Mouse (Mus musculus) kidney, embryonic 14.5 days (tissue): ENCODE measurements around the gene Gsg1l. TPM values are rescaled to one million over a fixed set of nuclear protein-coding genes. Genes with fewer than 3 reads are reported as not detected.

Experiments used
- ATAC-seq: fragments of 200-750 bp; cut with Nextera tagmentation; 2 replicates; pipeline ENCODE4 v1.8.0; 2017; ENCODE audit warnings: moderate number of reproducible peaks, mild to moderate bottlenecking, moderate TSS enrichment, moderate library complexity; ENCODE audit not compliant: low FRiP score, low TSS enrichment
- H3K27ac ChIP-seq: fragments of 300-500 bp; sonication (generic); 2 replicates; pipeline ENCODE4 v1.5.1; 2014; ENCODE audit warnings: low read depth, mild to moderate bottlenecking, low read length, moderate library complexity, mixed read lengths
- H3K27me3 ChIP-seq: fragments of 300-500 bp; sonication (generic); 2 replicates; pipeline ENCODE4 v1.6.1; 2014; ENCODE audit warnings: mild to moderate bottlenecking, low read length; ENCODE audit not compliant: control insufficient read depth, insufficient read depth
- H3K36me3 ChIP-seq: fragments of 300-500 bp; sonication (generic); 2 replicates; pipeline ENCODE4 v1.6.1; 2014; ENCODE audit warnings: low read length, mixed read lengths; ENCODE audit not compliant: control insufficient read depth, insufficient read depth
- H3K4me1 ChIP-seq: fragments of 300-500 bp; sonication (generic); 2 replicates; pipeline ENCODE4 v1.6.1; 2014; ENCODE audit warnings: low read length, mixed read lengths; ENCODE audit not compliant: control insufficient read depth, insufficient read depth
- H3K4me2 ChIP-seq: fragments of 300-500 bp; sonication (generic); replicated peaks from 2 replicates; pipeline ENCODE4 v1.6.1; 2014; ENCODE audit warnings: low read depth, mild to moderate bottlenecking, low read length
- H3K4me3 ChIP-seq: fragments of 300-500 bp; sonication (generic); 2 replicates; pipeline ENCODE4 v1.5.1; 2014; ENCODE audit warnings: mild to moderate bottlenecking, low read length
- H3K9ac ChIP-seq: fragments of 300-500 bp; sonication (generic); 2 replicates; pipeline ENCODE4 v1.6.1; 2014; ENCODE audit warnings: low read depth, mild to moderate bottlenecking, low read length, moderate library complexity
- H3K9me3 ChIP-seq: fragments of 300-500 bp; sonication (generic); 2 replicates; pipeline ENCODE4 v1.6.1; 2016; ENCODE audit warnings: low read length; ENCODE audit not compliant: control insufficient read depth
- WGBS: fragments of 180-500 bp; shearing (Covaris S2); extraction: QIAGEN DNeasy Blood & Tissue Kit; methylation state at CpG from one replicate; pipeline ENCODE4 v1.1.7; 2014; 5-methylcytosine and 5-hydroxymethylcytosine counted together
- polyA plus RNA-seq: library from polyadenylated mRNA; unstranded; fragments of >200 nt; fragmentation: Nextera tagmentation; extraction: Ambion mirVana; gene quantifications from 2 replicates; pipeline ENCODE4 v1.2.1, GENCODE M21; 2014

Gsg1l gene
- polyA plus RNA-seq, 1 experiment from 2014 or later, result 0.51 TPM

DNA sequence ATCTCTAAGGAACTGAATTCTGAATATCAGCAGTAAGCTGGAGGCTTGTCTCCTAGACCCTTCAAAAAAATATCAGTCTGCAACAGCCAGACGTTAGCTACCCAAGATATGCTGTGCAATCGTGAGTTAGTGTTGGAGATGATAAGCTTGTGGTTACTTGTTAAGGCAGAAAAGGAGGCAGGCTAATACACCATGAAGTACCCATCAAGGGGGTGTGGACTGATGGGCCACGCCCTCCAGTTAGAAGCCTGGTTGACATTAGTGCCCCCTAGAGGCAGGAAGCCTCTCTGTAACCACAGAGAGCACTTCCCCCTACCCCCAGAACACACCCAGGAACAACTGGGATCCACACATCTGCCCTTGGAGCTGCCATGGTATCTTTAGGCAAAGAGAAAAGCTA lies 39.9 kb downstream of the Gsg1l start:
- Histone ChIP-seq H3K4me3 (no peak overlapping the region), H3K4me1 (peaks cover 12% of the 10 kb centered on the region), H3K9ac (no peak overlapping the region), H3K9me3 (no peaks in the 10 kb centered on the region), H3K4me2 (no peak overlapping the region), H3K27me3 (no peaks in the 10 kb centered on the region), H3K27ac (no peak overlapping the region), H3K36me3 (no peaks in the 10 kb centered on the region)
- 59% methylated on average over 3 of the region's 3 CpGs for WGBS
- no peak for ATAC-seq

GRCm38 (mm10) chr7:126040794-126041526 lies 41.3 kb downstream of the Gsg1l start:
- Histone ChIP-seq H3K36me3 (no peaks in the 10 kb centered on the region), H3K9me3 (no peaks in the 10 kb centered on the region), H3K9ac (no peak overlapping the region), H3K27me3 (no peaks in the 10 kb centered on the region), H3K27ac (no peak overlapping the region), H3K4me2 (no peak overlapping the region), H3K4me3 (no peak overlapping the region), H3K4me1 (peaks cover 12% of the 10 kb centered on the region)
- ATAC-seq, result no peak
- 77% methylated on average over 18 of the region's 18 CpGs for WGBS

GRCm38 (mm10) chr7:126039847-126040246 lies 42.4 kb downstream of the Gsg1l start:
- Histone ChIP-seq H3K9me3 (no peaks in the 10 kb centered on the region), H3K36me3 (no peaks in the 10 kb centered on the region), H3K9ac (no peak overlapping the region), H3K4me3 (no peak overlapping the region), H3K27me3 (no peaks in the 10 kb centered on the region), H3K4me1 (peaks cover 12% of the 10 kb centered on the region), H3K27ac (no peak overlapping the region), H3K4me2 (no peak overlapping the region)
- ATAC-seq, result no peak
- 81% methylated on average over 5 of the region's 5 CpGs for WGBS

DNA sequence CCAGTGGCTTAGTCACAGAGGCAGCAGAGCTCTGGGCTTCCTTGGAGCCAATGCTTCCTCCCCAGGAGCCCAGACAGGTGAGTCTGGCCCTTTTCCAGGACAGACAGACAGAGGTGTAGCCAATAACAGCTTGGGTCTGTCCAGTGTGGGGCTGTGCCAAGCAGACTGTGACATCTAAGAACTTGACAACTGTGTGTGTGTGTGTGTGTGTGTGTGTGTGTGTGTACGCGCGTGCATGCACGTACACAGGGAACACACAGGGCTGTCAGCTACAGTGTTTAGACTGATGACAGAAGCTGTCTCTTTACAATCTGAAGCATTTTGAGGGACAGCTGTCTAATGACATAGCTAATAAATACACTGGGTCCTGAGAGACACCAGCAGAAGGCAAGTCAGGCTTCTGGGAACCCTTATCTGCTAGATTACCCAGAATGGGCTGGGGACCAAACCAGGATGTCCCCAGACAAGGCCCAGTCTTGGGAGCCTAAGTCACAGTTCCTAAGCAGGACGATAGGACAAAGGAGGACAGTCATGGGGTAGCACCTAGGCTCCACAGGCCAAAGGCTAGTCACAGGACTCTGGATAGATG lies 42.9 kb downstream of the Gsg1l start:
- peak; percentile 40 for ATAC-seq
- Histone ChIP-seq H3K27me3 (no peaks in the 10 kb centered on the region), H3K36me3 (no peaks in the 10 kb centered on the region), H3K4me2 (peak overlapping the region; percentile 21; the same call in 1 of the 2 replicates), H3K9me3 (no peaks in the 10 kb centered on the region), H3K4me1 (peaks cover 14% of the 10 kb centered on the region), H3K9ac (0 out of 2 replicates have a peak overlapping the region, but pooled peaks have one; percentile 25), H3K4me3 (no peak overlapping the region), H3K27ac (peak overlapping the region; percentile 38; the same call in 1 of the 2 replicates)
- 74% methylated on average over 5 of the region's 5 CpGs for WGBS

- peaks cover 14% of the 10 kb centered on the region for H3K4me1 ChIP-seq
- no peaks in the 10 kb centered on the region for H3K9me3 ChIP-seq
- H3K36me3 ChIP-seq, result no peaks in the 10 kb centered on the region
- 0 out of 2 replicates have a peak overlapping the region, but pooled peaks have one; percentile 25 for H3K9ac ChIP-seq
- peak; percentile 67 for ATAC-seq
- H3K4me2 ChIP-seq, result peak overlapping the region; percentile 21
- no peaks in the 10 kb centered on the region for H3K27me3 ChIP-seq
- H3K27ac ChIP-seq, result peak overlapping the region; percentile 61; the same call in 1 of the 2 replicates
- H3K4me3 ChIP-seq, result no peak overlapping the region
- 22% methylated on average over 25 of the region's 25 CpGs for WGBS
Observed at GRCm38 (mm10) chr7:126038366-126039246, 43.6 kb downstream of the Gsg1l start.

DNA sequence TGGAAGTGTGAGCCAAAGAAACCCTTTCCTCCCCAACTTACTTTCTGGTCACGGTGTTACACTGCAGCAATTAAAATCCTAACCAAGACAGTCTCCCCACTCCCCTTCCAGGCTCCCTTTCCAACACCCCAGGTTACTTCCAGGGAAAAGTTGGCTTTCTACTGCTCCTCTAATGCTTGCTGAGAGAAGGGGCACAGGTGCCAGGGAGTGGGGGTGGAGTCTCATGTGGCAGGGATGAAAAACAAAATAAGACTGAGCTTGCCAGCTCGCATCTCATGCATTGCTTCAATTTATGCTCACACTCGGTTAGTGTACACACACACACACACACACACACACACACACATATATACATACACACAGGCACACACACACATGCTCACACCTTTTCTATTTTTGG lies 46.9 kb downstream of the Gsg1l start:
- Histone ChIP-seq H3K4me3 (no peak overlapping the region), H3K36me3 (no peaks in the 10 kb centered on the region), H3K4me1 (peaks cover 14% of the 10 kb centered on the region), H3K9me3 (no peaks in the 10 kb centered on the region), H3K27me3 (no peaks in the 10 kb centered on the region), H3K4me2 (no peak overlapping the region), H3K9ac (no peak overlapping the region), H3K27ac (no peak overlapping the region)
- WGBS, result 76% methylated on average over 3 of the region's 3 CpGs
- ATAC-seq, result no peak

DNA sequence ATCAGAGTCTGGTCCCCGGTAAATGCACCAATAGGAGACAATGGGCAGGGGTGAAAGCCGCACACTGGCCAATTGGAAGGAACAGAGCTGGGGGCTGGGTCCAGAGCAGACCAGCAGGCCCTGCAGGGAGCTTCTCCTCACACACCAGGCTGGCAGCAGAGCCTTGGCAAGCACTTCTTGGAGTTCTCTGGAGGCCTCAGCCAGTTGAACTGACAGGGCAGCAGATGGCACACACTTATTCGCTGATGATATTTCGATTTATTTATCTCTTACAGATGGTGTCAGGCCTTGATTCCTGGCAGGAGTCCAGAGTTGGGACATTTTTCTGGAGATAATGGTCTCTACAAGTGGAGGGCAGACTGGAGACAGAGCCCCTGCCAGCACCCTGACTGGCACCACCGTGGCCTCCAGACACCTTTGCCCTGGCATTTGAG lies 49.4 kb downstream of the Gsg1l start:
- Histone ChIP-seq H3K4me1 (peaks cover 2% of the 10 kb centered on the region; the same call in 1 of the 2 replicates), H3K9ac (no peak overlapping the region), H3K27me3 (no peaks in the 10 kb centered on the region), H3K36me3 (no peaks in the 10 kb centered on the region), H3K27ac (no peak overlapping the region), H3K4me3 (no peak overlapping the region), H3K4me2 (no peak overlapping the region), H3K9me3 (no peaks in the 10 kb centered on the region)
- WGBS, result 91% methylated on average over 5 of the region's 5 CpGs
- ATAC-seq, result no peak

- no peak for ATAC-seq
- no peak overlapping the region for H3K9ac ChIP-seq
- no peak overlapping the region for H3K27ac ChIP-seq
- H3K9me3 ChIP-seq, result no peaks in the 10 kb centered on the region
- no peaks in the 10 kb centered on the region for H3K36me3 ChIP-seq
- 0 out of 2 replicates have a peak, but pooled peaks cover 2% of the 10 kb centered on the region for H3K4me1 ChIP-seq
- 80% methylated on average over 3 of the region's 3 CpGs for WGBS
- no peak overlapping the region for H3K4me3 ChIP-seq
- H3K27me3 ChIP-seq, result no peaks in the 10 kb centered on the region
- no peak overlapping the region for H3K4me2 ChIP-seq
Observed at GRCm38 (mm10) chr7:126032365-126032755, 49.9 kb downstream of the Gsg1l start.
